Mouse (Mus musculus) kidney, adult 9 months (tissue): ENCODE data around the gene Vti1a.

Source experiments
- DNase-seq: peaks from one replicate; pipeline ENCODE4 v3.0.0; 2022

Gene Vti1a

GRCm38 (mm10) chr19:55381343-55381742 lies 65.2 kb downstream of the Vti1a start:
- DNase-seq: no peak

GRCm38 (mm10) chr19:55382745-55383144 lies 66.7 kb downstream of the Vti1a start:
- no peak for DNase-seq

GRCm38 (mm10) chr19:55384634-55385033 lies 68.5 kb downstream of the Vti1a start:
- no peak for DNase-seq

GRCm38 (mm10) chr19:55389019-55389418 lies 72.9 kb downstream of the Vti1a start:
- no peak for DNase-seq

- DNase-seq: no peak
Observed at GRCm38 (mm10) chr19:55390323-55390722, 74.2 kb downstream of the Vti1a start.

GRCm38 (mm10) chr19:55401638-55402037 lies 85.5 kb downstream of the Vti1a start:
- DNase-seq: no peak

- DNase-seq: no peak
Observed at GRCm38 (mm10) chr19:55408486-55408885, 92.4 kb downstream of the Vti1a start.

- no peak for DNase-seq
Observed at GRCm38 (mm10) chr19:55411415-55411814, 95.3 kb downstream of the Vti1a start.

GRCm38 (mm10) chr19:55411894-55412293 lies 95.8 kb downstream of the Vti1a start:
- DNase-seq: no peak

GRCm38 (mm10) chr19:55414050-55414449 lies 98.0 kb downstream of the Vti1a start:
- DNase-seq: peak; percentile 40

- DNase-seq: no peak
Observed at GRCm38 (mm10) chr19:55418756-55419155, 102.7 kb downstream of the Vti1a start.

GRCm38 (mm10) chr19:55419961-55420360 lies 103.9 kb downstream of the Vti1a start:
- no peak for DNase-seq

GRCm38 (mm10) chr19:55421816-55422215 lies 105.7 kb downstream of the Vti1a start:
- DNase-seq: no peak

GRCm38 (mm10) chr19:55422311-55423064 lies 106.4 kb downstream of the Vti1a start:
- DNase-seq: no peak

- no peak for DNase-seq
Observed at GRCm38 (mm10) chr19:55423065-55423716, 107.1 kb downstream of the Vti1a start.

- peak; percentile 76 for DNase-seq
Observed at GRCm38 (mm10) chr19:55423952-55424351, 107.9 kb downstream of the Vti1a start.

- no peak for DNase-seq
Observed at GRCm38 (mm10) chr19:55424507-55424906, 108.4 kb downstream of the Vti1a start.

GRCm38 (mm10) chr19:55440306-55440705 lies 124.2 kb downstream of the Vti1a start:
- DNase-seq: no peak

GRCm38 (mm10) chr19:55443618-55444017 lies 127.5 kb downstream of the Vti1a start:
- no peak for DNase-seq

GRCm38 (mm10) chr19:55449084-55449483 lies 133.0 kb downstream of the Vti1a start:
- DNase-seq: no peak

GRCm38 (mm10) chr19:55449506-55449905 lies 133.4 kb downstream of the Vti1a start:
- DNase-seq: no peak

- DNase-seq: no peak
Observed at GRCm38 (mm10) chr19:55456325-55457091, 140.4 kb downstream of the Vti1a start.

- DNase-seq: no peak
Observed at GRCm38 (mm10) chr19:55461963-55462362, 145.9 kb downstream of the Vti1a start.

- peak; percentile 18 for DNase-seq
Observed at GRCm38 (mm10) chr19:55463670-55464069, 147.6 kb downstream of the Vti1a start.
